Mouse (Mus musculus): Measurements from ENCODE around the gene E2f8. TPM values are rescaled to one million over a fixed set of nuclear protein-coding genes. Genes with fewer than 3 reads are reported as not detected.

Gene E2f8
- polyA plus RNA-seq, 1 experiment from 2014 or later = 5.5 TPM

GRCm38 (mm10) chr7:48823621-48824020, 57.8 kb downstream of the E2f8 start:
- Histone ChIP-seq H3K36me3 (ENCODE audit: insufficient read depth, low read length) (peaks cover 54% of the 10 kb centered on the region), H3K4me2 (ENCODE audit: low read length) (no peak overlapping the region)

GRCm38 (mm10) chr7:48821654-48822053, 59.7 kb downstream of the E2f8 start:
- Histone ChIP-seq H3K9ac (ENCODE audit: low read depth, low read length) (no peak overlapping the region), H3K4me3 (replicated peaks; ENCODE audit: low read depth, low read length) (no peak overlapping the region), H3K27ac (no peak overlapping the region), H3K27me3 (ENCODE audit: insufficient read depth, low read length) (no peaks in the 10 kb centered on the region), H3K4me1 (replicated peaks; ENCODE audit: insufficient read depth, low read length) (no peaks in the 10 kb centered on the region), H3K9me3 (replicated peaks; ENCODE audit: low read length) (no peaks in the 10 kb centered on the region), H3K36me3 (ENCODE audit: insufficient read depth, low read length) (peaks cover 51% of the 10 kb centered on the region), H3K4me2 (ENCODE audit: low read length) (no peak overlapping the region)
- DNase-seq (ENCODE audit: low spot score) (no peak), ATAC-seq (replicated peaks; ENCODE audit: low FRiP score, low read depth) (no peak)
- WGBS = 91% methylated on average over 5 of the region's 5 CpGs
- no peak for TF ChIP-seq CTCF (IDR thresholded peaks at IDR 0.05; ENCODE audit: low read depth)

More at GRCm38 (mm10) chr7:48823621-48824020, 57.8 kb downstream of the E2f8 start:
- WGBS = 94% methylated on average over 3 of the region's 3 CpGs
- H3K4me3 ChIP-seq (replicated peaks; ENCODE audit: low read depth, low read length) = no peak overlapping the region
- DNase-seq (ENCODE audit: low spot score) (no peak), ATAC-seq (replicated peaks; ENCODE audit: low FRiP score, low read depth) (no peak)
- no peak for TF ChIP-seq CTCF (IDR thresholded peaks at IDR 0.05; ENCODE audit: low read depth)
- H3K9ac ChIP-seq (ENCODE audit: low read depth, low read length) = no peak overlapping the region
- no peaks in the 10 kb centered on the region for H3K27me3 ChIP-seq (ENCODE audit: insufficient read depth, low read length)
- H3K27ac ChIP-seq = no peak overlapping the region
- no peaks in the 10 kb centered on the region for H3K4me1 ChIP-seq (replicated peaks; ENCODE audit: insufficient read depth, low read length)
- no peaks in the 10 kb centered on the region for H3K9me3 ChIP-seq (replicated peaks; ENCODE audit: low read length)

Other genes with a start within 250 kb of the E2f8 start
- gene Mrgprb3, start 237.8 kb downstream of the E2f8 start, polyA plus RNA-seq (2015; fragmentation: Nextera tagmentation; extraction: Ambion mirVana) = not detected in 2 replicates
- gene Zdhhc13, start 92.6 kb downstream of the E2f8 start, polyA plus RNA-seq (2015; fragmentation: Nextera tagmentation; extraction: Ambion mirVana) = 43.2 and 45.2 TPM in 2 replicates
- not detected in 2 replicates for gene Csrp3, start 33.6 kb downstream of the E2f8 start, polyA plus RNA-seq (2015; fragmentation: Nextera tagmentation; extraction: Ambion mirVana)
- 10.1 and 12.7 TPM in 2 replicates for gene Nav2, start 27.1 kb upstream of the E2f8 start, polyA plus RNA-seq (2015; fragmentation: Nextera tagmentation; extraction: Ambion mirVana)